Mouse (Mus musculus): ENCODE results near the gene Gm20822. TPM values are rescaled to one million over a fixed set of nuclear protein-coding genes. Genes with fewer than 3 reads are reported as not detected.
"Not testable (repeated sequence)": the region's sequence is repeated elsewhere in the genome, so short reads cannot be mapped to it uniquely, and the experiment has no call there.

The Gm20822 gene
- polyA plus RNA-seq (2012; ENCODE audit: insufficient read depth, insufficient read length, low replicate concordance, missing spikeins), result not detected in 2 replicates

DNA sequence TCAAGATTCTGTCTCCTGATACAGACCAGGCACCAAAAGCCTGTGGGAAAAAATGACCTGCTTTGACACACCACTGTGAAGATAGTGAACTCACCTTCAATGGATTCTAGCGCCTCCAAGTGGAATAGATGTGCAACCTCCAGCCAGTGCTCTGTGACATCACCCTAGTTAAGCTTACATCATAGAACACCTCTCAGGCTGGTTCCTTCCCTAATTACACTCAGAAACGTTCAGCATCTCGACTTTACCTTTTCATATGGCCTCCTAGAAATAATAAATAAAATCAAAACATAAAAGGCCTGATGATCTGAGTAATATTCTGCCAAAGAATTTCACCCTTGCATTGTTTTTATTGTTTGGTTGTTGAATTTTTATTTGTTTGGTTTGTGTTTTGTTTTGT lies at the start of gene Gm20822:
Gm20822 (minus strand) TSS at position 101 of the 400 bp plus-strand sequence.
- WGBS, result no CpG with 5 or more reads among the region's 3 CpGs
- H3K4me1 ChIP-seq (ENCODE audit: control insufficient read depth, insufficient read depth, low read length); H3K27ac ChIP-seq (ENCODE audit: insufficient read depth, low read depth, low read length); H3K4me3 ChIP-seq (ENCODE audit: insufficient read depth, low read depth, low read length): not testable (repeated sequence)

Measured in olfactory bulb, adult 2 months (tissue).